Mouse (Mus musculus) heart, embryonic 11.5 days (tissue): Measurements from ENCODE around the gene Lsamp. TPM values are rescaled to one million over a fixed set of nuclear protein-coding genes. Genes with fewer than 3 reads are reported as not detected.

Experiments used
- ATAC-seq: fragments of 200-750 bp; cut with Nextera tagmentation; replicated peaks from 2 replicates; pipeline ENCODE4 v1.8.0; 2017; ENCODE audit warnings: moderate library complexity; ENCODE audit not compliant: insufficient number of reproducible peaks, low FRiP score, low TSS enrichment
- H3K27ac ChIP-seq: fragments of 300-500 bp; sonication (generic); 2 replicates; pipeline ENCODE4 v1.5.1; 2014; ENCODE audit warnings: mild to moderate bottlenecking, low read depth, low read length
- H3K27me3 ChIP-seq: fragments of 300-500 bp; sonication (generic); 2 replicates; pipeline ENCODE4 v1.6.1; 2014; ENCODE audit warnings: mild to moderate bottlenecking, low read length, mixed read lengths; ENCODE audit not compliant: control insufficient read depth, insufficient read depth
- H3K36me3 ChIP-seq: fragments of 300-500 bp; sonication (generic); 2 replicates; pipeline ENCODE4 v1.6.1; 2014; ENCODE audit warnings: mild to moderate bottlenecking, low read length, moderate library complexity, mixed read lengths; ENCODE audit not compliant: control insufficient read depth, insufficient read depth
- H3K4me1 ChIP-seq: fragments of 300-500 bp; sonication (generic); 2 replicates; pipeline ENCODE4 v1.6.1; 2014; ENCODE audit warnings: low read length; ENCODE audit not compliant: control insufficient read depth, insufficient read depth
- H3K4me2 ChIP-seq: fragments of 300-500 bp; sonication (generic); 2 replicates; pipeline ENCODE4 v1.6.1; 2014; ENCODE audit warnings: mild to moderate bottlenecking, moderate library complexity
- H3K4me3 ChIP-seq: fragments of 300-500 bp; sonication (generic); 2 replicates; pipeline ENCODE4 v1.5.1; 2014; ENCODE audit warnings: low read depth, low read length
- H3K9ac ChIP-seq: fragments of 300-500 bp; sonication (generic); 2 replicates; pipeline ENCODE4 v1.6.1; 2014; ENCODE audit warnings: mild to moderate bottlenecking, low read depth, low read length, moderate library complexity
- H3K9me3 ChIP-seq: fragments of 300-500 bp; sonication (generic); replicated peaks from 2 replicates; pipeline ENCODE4 v1.6.1; 2016; ENCODE audit warnings: low read length; ENCODE audit not compliant: control insufficient read depth
- WGBS: fragments of 180-500 bp; shearing (Covaris S2); extraction: QIAGEN DNeasy Blood & Tissue Kit; methylation state at CpG from one replicate; pipeline ENCODE4 v1.1.7; 2014; ENCODE audit not compliant: insufficient replicate concordance; 5-methylcytosine and 5-hydroxymethylcytosine counted together
- polyA plus RNA-seq: library from polyadenylated mRNA; unstranded; fragments of >200 nt; fragmentation: Nextera tagmentation; extraction: Ambion mirVana; gene quantifications from 2 replicates; pipeline ENCODE4 v1.2.1, GENCODE M21; 2014

Lsamp gene
- polyA plus RNA-seq, 1 experiment from 2014 or later = 1.2 TPM

GRCm38 (mm10) chr16:40399531-40399930, 415.4 kb downstream of the Lsamp start:
- 83% methylated on average over 2 of the region's 2 CpGs for WGBS
- no peak overlapping the region for H3K27ac ChIP-seq
- ATAC-seq = no peak
- H3K4me2 ChIP-seq = no peak overlapping the region
- no peaks in the 10 kb centered on the region for H3K4me1 ChIP-seq
- H3K9ac ChIP-seq = no peak overlapping the region
- no peaks in the 10 kb centered on the region for H3K9me3 ChIP-seq
- H3K4me3 ChIP-seq = no peak overlapping the region
- H3K36me3 ChIP-seq = no peaks in the 10 kb centered on the region
- no peaks in the 10 kb centered on the region for H3K27me3 ChIP-seq

- Histone ChIP-seq H3K4me1 (no peaks in the 10 kb centered on the region), H3K4me2 (no peak overlapping the region), H3K36me3 (no peaks in the 10 kb centered on the region), H3K9ac (no peak overlapping the region), H3K4me3 (no peak overlapping the region), H3K9me3 (no peaks in the 10 kb centered on the region), H3K27ac (no peak overlapping the region), H3K27me3 (no peaks in the 10 kb centered on the region)
- 67% methylated on average over 3 of the region's 3 CpGs for WGBS
- no peak for ATAC-seq
Measured at GRCm38 (mm10) chr16:40434280-40434679, 450.1 kb downstream of the Lsamp start.

GRCm38 (mm10) chr16:40436415-40436814, 452.3 kb downstream of the Lsamp start:
- Histone ChIP-seq H3K4me1 (no peaks in the 10 kb centered on the region), H3K36me3 (no peaks in the 10 kb centered on the region), H3K27ac (no peak overlapping the region), H3K27me3 (no peaks in the 10 kb centered on the region), H3K9me3 (no peaks in the 10 kb centered on the region), H3K4me2 (no peak overlapping the region), H3K9ac (no peak overlapping the region), H3K4me3 (no peak overlapping the region)
- 79% methylated on average over 6 of the region's 6 CpGs for WGBS
- ATAC-seq = no peak

DNA sequence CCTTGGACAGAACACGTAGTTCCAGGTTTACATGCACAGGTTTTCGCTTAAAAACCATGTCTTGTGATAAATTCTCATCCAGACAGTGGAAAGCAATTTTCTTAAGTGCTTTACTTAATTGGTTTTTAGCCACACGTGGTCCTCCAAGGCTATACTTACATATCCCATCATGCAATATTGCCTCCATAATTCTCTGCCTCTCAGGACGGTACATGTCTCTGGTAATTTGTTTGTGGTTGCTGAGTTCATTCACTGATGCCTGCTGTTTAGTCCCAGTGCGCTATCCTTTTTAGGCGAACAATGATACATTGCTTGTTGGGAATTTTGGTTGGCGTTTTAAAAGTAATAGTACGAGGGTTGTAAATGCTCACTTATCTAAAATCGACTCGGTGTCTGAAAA, 453.7 kb downstream of the Lsamp start:
- 80% methylated on average over 10 of the region's 10 CpGs for WGBS
- Histone ChIP-seq H3K4me2 (no peak overlapping the region), H3K4me1 (no peaks in the 10 kb centered on the region), H3K27ac (no peak overlapping the region), H3K4me3 (no peak overlapping the region), H3K27me3 (no peaks in the 10 kb centered on the region), H3K9ac (no peak overlapping the region), H3K9me3 (no peaks in the 10 kb centered on the region), H3K36me3 (no peaks in the 10 kb centered on the region)
- ATAC-seq = no peak

DNA sequence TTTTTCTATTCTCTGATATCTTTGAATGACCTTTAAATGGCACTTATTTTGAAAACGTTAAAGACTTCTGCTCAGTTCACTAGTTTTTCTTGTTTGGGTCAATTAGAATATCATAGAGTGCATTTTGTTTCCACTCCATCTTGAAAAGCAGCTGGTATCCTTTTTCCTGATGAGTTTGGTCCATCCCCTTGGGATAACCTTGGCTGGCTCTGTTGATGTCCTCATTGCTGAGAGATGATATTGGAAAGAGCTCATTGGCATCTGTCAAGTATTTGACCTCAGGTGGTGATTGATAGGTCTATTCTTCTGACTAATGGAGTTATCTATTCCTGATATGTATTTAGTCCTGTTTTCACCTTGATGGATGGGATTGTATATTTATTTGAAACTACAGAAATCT, 454.7 kb downstream of the Lsamp start:
- Histone ChIP-seq H3K27me3 (no peaks in the 10 kb centered on the region), H3K4me2 (no peak overlapping the region), H3K9me3 (no peaks in the 10 kb centered on the region), H3K4me3 (no peak overlapping the region), H3K9ac (no peak overlapping the region), H3K36me3 (no peaks in the 10 kb centered on the region), H3K27ac (no peak overlapping the region), H3K4me1 (no peaks in the 10 kb centered on the region)
- 70% methylated on average over 1 of the region's 1 CpGs for WGBS
- no peak for ATAC-seq

- Histone ChIP-seq H3K36me3 (no peaks in the 10 kb centered on the region), H3K4me1 (no peaks in the 10 kb centered on the region), H3K9me3 (no peaks in the 10 kb centered on the region), H3K27ac (no peak overlapping the region), H3K4me3 (no peak overlapping the region), H3K4me2 (no peak overlapping the region), H3K9ac (no peak overlapping the region), H3K27me3 (no peaks in the 10 kb centered on the region)
- no peak for ATAC-seq
- WGBS = 76% methylated on average over 5 of the region's 5 CpGs
Measured at GRCm38 (mm10) chr16:40446587-40446986, 462.4 kb downstream of the Lsamp start.

DNA sequence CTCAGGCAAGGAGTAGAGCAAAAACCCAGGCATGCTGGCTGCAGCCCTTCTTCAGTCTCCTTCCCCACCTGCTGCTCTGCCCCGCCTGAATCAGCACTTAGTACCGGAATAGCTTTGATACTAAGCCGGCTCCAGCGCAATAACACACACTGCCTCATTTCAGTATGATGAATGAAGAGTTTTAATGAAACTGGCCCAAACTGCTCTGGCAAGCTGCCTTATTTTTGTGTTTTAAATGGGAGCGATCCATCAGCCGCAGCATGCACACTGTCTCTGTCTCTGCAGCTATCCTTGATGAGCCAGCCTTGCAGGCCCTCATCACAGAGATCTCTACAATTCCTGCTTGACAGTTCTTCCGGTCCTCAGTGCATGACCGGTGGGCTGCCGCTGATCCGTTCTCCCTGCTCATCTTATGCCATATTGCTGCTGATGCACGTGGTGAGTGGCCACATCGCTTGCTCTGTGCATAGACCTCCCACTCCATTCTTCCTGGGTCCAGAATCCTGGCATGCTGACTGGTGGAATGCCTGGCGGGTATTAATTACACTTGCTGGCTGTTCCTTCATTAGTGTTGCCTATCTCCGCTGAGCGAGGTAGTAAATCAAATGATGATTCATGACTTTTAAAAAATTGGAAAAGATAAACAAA, 479.4 kb downstream of the Lsamp start:
- Histone ChIP-seq H3K27ac (no peak overlapping the region), H3K36me3 (no peaks in the 10 kb centered on the region), H3K27me3 (no peaks in the 10 kb centered on the region), H3K4me2 (no peak overlapping the region), H3K4me1 (no peaks in the 10 kb centered on the region), H3K9me3 (no peaks in the 10 kb centered on the region), H3K4me3 (no peak overlapping the region), H3K9ac (no peak overlapping the region)
- 72% methylated on average over 15 of the region's 15 CpGs for WGBS
- no peak for ATAC-seq

DNA sequence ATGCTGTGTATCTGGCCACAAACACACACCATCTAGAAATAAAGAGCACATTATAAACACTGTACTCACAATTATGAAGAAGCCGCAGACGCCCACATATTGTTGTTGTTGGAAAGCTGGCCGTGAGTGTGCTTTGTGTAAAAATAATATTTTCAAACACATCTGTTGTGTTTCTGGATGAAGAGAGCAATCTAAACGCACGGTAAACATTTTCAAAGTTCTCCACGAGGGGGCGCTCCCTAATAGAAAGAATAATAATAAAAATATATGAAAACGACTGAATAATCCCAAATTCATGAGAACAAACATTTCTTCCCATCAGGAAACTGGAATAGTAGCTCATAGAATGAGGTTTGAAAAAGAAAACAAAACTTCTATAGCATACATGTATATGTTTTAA, 482.4 kb downstream of the Lsamp start:
- H3K9me3 ChIP-seq = no peaks in the 10 kb centered on the region
- no peak overlapping the region for H3K4me3 ChIP-seq
- H3K9ac ChIP-seq = no peak overlapping the region
- ATAC-seq = no peak
- H3K36me3 ChIP-seq = no peaks in the 10 kb centered on the region
- H3K27me3 ChIP-seq = no peaks in the 10 kb centered on the region
- no peak overlapping the region for H3K27ac ChIP-seq
- H3K4me2 ChIP-seq = no peak overlapping the region
- WGBS = 16% methylated on average over 8 of the region's 8 CpGs
- H3K4me1 ChIP-seq = no peaks in the 10 kb centered on the region

DNA sequence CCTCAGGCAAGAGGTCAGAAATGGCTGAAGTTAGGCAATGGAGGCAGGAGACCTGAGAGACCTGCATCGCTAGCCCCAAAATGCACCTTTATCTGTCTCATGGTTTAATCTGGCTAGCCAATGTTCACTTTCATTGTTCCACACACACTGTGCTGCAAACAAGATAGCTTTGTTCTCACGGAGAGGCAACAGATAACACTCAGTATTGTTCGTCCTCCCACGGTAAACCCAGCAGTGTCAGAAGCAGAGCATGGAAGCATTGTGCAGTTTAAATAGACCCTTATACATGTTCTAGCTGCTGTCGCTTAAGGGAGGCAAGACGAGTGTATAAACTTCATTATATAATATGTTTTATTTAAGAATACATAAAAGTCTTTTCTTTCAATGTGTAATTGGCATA, 486.8 kb downstream of the Lsamp start:
- Histone ChIP-seq H3K36me3 (no peaks in the 10 kb centered on the region), H3K4me3 (no peak overlapping the region), H3K9ac (no peak overlapping the region), H3K4me1 (no peaks in the 10 kb centered on the region), H3K4me2 (no peak overlapping the region), H3K9me3 (no peaks in the 10 kb centered on the region), H3K27ac (no peak overlapping the region), H3K27me3 (no peaks in the 10 kb centered on the region)
- ATAC-seq = no peak
- WGBS = 42% methylated on average over 6 of the region's 6 CpGs
